Mouse (Mus musculus) liver, embryonic 11.5 days (tissue): Measurements from ENCODE around the gene Armcx3. TPM values are rescaled to one million over a fixed set of nuclear protein-coding genes. Genes with fewer than 3 reads are reported as not detected.
A peak's percentile ranks its signal among the peaks of the same experiment; 100 is the strongest.

ENCODE experiments used
- ATAC-seq: fragments of 200-750 bp; cut with Nextera tagmentation; replicated peaks from 2 replicates; pipeline ENCODE4 v1.8.0; 2017; ENCODE audit warnings: moderate number of reproducible peaks, mild to moderate bottlenecking, moderate TSS enrichment, moderate library complexity; ENCODE audit not compliant: low FRiP score
- DNase-seq: peaks from one replicate; pipeline ENCODE4 v3.0.0-alpha.2; 2017; ENCODE audit warnings: low spot score
- H3K27ac ChIP-seq: fragments of 300-500 bp; sonication (generic); 2 replicates; pipeline ENCODE4 v1.5.1; 2014; ENCODE audit warnings: mild to moderate bottlenecking, low read depth, low read length, control low read depth
- H3K27me3 ChIP-seq: fragments of 300-500 bp; sonication (generic); replicated peaks from 2 replicates; pipeline ENCODE4 v1.6.1; 2014; ENCODE audit warnings: low read length, mixed read lengths; ENCODE audit not compliant: control insufficient read depth, insufficient read depth
- H3K36me3 ChIP-seq: fragments of 300-500 bp; sonication (generic); 2 replicates; pipeline ENCODE4 v1.6.1; 2014; ENCODE audit warnings: mild to moderate bottlenecking, low read length, moderate library complexity, mixed read lengths; ENCODE audit not compliant: control insufficient read depth, insufficient read depth
- H3K4me1 ChIP-seq: fragments of 300-500 bp; sonication (generic); replicated peaks from 2 replicates; pipeline ENCODE4 v1.6.1; 2014; ENCODE audit warnings: low read length, mixed read lengths; ENCODE audit not compliant: control insufficient read depth, insufficient read depth
- H3K4me2 ChIP-seq: fragments of 300-500 bp; sonication (generic); 2 replicates; pipeline ENCODE4 v1.6.1; 2014; ENCODE audit warnings: mild to moderate bottlenecking, control low read depth, moderate library complexity
- H3K4me3 ChIP-seq: fragments of 300-500 bp; sonication (generic); 2 replicates; pipeline ENCODE4 v1.5.1; 2014; ENCODE audit warnings: low read depth, low read length, control low read depth
- H3K9ac ChIP-seq: fragments of 300-500 bp; sonication (generic); 2 replicates; pipeline ENCODE4 v1.6.1; 2014; ENCODE audit warnings: low read depth, low read length, control low read depth
- H3K9me3 ChIP-seq: fragments of 300-500 bp; sonication (generic); 2 replicates; pipeline ENCODE4 v1.6.1; 2016; ENCODE audit warnings: low read length, inconsistent platforms, mixed read lengths; ENCODE audit not compliant: control insufficient read depth
- WGBS: fragments of 180-500 bp; shearing (Covaris S2); extraction: QIAGEN DNeasy Blood & Tissue Kit; methylation state at CpG from one replicate; pipeline ENCODE4 v1.1.7; 2014; 5-methylcytosine and 5-hydroxymethylcytosine counted together
- microRNA-seq: library from miRNA; unstranded; fragments of <30 nt; microRNA quantifications from one replicate; pipeline ENCODE4, GENCODE M21; 2017; ENCODE audit warnings: borderline number of aligned reads
- polyA plus RNA-seq: library from polyadenylated mRNA; unstranded; fragments of >200 nt; fragmentation: Nextera tagmentation; extraction: Ambion mirVana; gene quantifications from 2 replicates; pipeline ENCODE4 v1.2.1, GENCODE M21; 2014

The Armcx3 gene
- polyA plus RNA-seq, 1 experiment from 2014 or later = 34.8 TPM

DNA sequence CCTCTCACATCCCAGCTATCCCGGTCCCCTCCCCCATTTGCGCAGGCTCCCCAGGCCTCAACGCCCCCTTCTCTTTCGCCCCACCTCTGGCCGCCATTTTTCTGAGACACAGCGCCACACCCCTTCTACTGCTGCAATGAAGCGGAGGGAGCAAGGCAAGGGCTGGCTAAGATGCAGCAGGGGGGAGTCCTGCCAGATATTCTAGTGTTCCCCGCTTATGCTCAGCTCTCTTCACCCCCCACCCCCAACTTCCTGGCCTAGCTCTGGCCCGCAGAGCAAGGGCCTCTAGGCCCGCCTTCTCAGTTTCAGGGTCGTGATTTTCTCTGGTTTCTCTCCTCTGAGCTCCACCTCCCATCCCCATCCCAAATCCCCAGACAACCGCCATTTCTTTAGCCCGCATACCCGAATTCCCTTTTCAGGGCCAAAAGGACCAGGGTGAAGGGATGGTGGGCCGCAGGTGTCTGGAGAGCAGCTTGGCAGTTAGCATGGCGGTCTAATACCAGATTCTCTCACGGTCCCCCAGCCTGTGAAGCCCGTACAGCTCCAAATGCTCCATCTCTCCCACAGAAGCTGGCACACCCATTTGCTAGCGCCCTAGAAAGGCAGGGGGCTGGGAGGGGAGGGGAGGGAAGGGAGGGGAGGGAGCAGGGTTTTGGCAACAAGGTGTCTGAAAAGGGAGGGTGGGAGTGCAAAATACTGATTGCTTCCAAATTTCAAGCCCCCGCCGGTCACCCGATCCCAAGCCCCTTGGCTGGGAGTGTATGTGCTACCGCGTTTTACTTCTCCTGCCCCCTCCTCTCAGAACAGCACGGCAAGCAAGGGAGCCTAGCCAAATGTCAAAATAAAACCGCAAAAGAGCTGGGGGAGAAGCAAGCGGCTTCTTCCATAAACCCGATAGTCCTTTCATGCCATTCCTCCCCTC lies 51.7 kb downstream of the Armcx3 start:
- Histone ChIP-seq H3K4me1 (no peaks in the 10 kb centered on the region), H3K9ac (peak overlapping the region; percentile 53), H3K27ac (no peak overlapping the region), H3K27me3 (peaks cover 10% of the 10 kb centered on the region), H3K9me3 (no peaks in the 10 kb centered on the region), H3K36me3 (no peaks in the 10 kb centered on the region), H3K4me3 (peak overlapping the region; percentile 59), H3K4me2 (peak overlapping the region; percentile 73)
- ATAC-seq = peak; percentile 33
- 10% methylated on average over 28 of the region's 28 CpGs for WGBS
- DNase-seq = peak; percentile 37

DNA sequence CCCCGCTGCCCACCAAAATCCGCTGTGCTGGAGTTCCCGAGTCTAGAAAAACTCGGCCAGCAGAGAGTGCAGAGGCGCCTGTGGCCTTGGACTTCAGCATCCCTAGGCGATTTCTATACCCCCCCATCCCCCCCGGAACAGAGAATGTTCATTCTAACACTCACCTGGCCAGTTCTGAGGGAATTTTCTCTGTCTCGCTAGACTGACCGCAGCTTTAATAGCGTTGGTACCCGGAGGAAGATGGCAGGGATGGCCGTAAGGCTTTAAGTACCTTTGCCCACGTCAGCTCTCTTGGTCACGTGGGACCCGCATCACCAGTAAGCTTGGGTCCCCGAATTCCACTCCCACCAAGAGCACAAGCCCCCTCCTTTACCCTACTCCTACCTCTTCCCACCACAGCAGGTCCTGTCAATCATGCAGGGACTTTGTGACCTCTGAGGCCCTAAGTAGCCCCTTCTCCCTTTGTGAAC lies 52.4 kb downstream of the Armcx3 start, which contains the start of gene Armcx2:
TSS of gene Armcx2 (minus strand) at position 467 of the 470 bp plus-strand sequence.
- Histone ChIP-seq H3K36me3 (no peaks in the 10 kb centered on the region), H3K9me3 (no peaks in the 10 kb centered on the region), H3K27ac (no peak within 1 kb of the TSS), H3K27me3 (peaks cover 10% of the 10 kb centered on the region), H3K4me1 (no peaks in the 10 kb centered on the region), H3K4me2 (peak within 1 kb of the TSS; percentile 73), H3K4me3 (peak within 1 kb of the TSS; percentile 59), H3K9ac (peak within 1 kb of the TSS; percentile 53)
- DNase-seq (peak; percentile 36), ATAC-seq (peak; percentile 87)
- WGBS = 7% methylated on average over 16 of the region's 16 CpGs

Small RNA genes lying within 50 kb of the gene (microRNA-seq; reads per million reads assigned to microRNA genes)
- gene Mir7093 = not detected

Other genes with a start within 250 kb of the Armcx3 start
- 194 and 200 TPM in 2 replicates for gene Timm8a1, start 214.7 kb upstream of the Armcx3 start, polyA plus RNA-seq
- 40.2 and 43.5 TPM in 2 replicates for gene Btk, start 173.0 kb upstream of the Armcx3 start, polyA plus RNA-seq
- gene Rpl36a, start 170.9 kb upstream of the Armcx3 start, polyA plus RNA-seq = 539 and 608 TPM in 2 replicates
- 8.4 and 8.9 TPM in 2 replicates for gene Gla, start 155.5 kb upstream of the Armcx3 start, polyA plus RNA-seq
- 134 and 153 TPM in 2 replicates for gene Hnrnph2, start 155.4 kb upstream of the Armcx3 start, polyA plus RNA-seq
- 1.5 TPM in 2 replicates for gene Armcx4, start 70.1 kb upstream of the Armcx3 start, polyA plus RNA-seq
- gene Armcx1, start 38.6 kb upstream of the Armcx3 start, polyA plus RNA-seq = 21.3 TPM in 2 replicates
- gene Armcx6, start 5.2 kb upstream of the Armcx3 start, polyA plus RNA-seq = 13.3 and 15.2 TPM in 2 replicates
- 39.5 and 40.7 TPM in 2 replicates for gene Armcx2, start 52.6 kb downstream of the Armcx3 start, polyA plus RNA-seq
- 0.73 and 0.77 TPM in 2 replicates for gene Nxf2, start 208.2 kb downstream of the Armcx3 start, polyA plus RNA-seq